10 mouse cellular contexts compared by ENCODE assay signal in the genomic region with DNA sequence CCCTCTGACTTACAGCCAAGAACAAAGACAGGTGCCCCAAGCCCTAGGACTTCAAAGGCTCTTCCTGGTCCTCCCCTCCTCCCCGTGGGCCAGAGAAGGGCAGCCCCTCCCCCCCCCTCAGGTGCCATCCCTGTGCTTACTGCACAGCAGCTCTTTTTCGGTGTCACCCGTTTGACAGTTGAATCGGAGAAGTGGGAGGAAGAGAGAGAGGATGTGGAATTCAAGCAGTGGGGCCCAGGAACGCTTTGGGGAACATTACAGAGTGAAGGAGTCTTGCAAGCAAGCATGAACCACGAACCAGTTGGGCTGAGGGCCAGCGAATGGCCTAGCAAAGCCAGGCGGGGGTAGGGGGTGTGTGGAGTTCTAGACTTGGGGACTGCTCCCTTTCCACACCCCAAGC. TPM values are rescaled to one million over a fixed set of nuclear protein-coding genes. Genes with fewer than 3 reads are reported as not detected.
A peak's percentile ranks its signal among the peaks of the same experiment; 100 is the strongest.
DNase-seq lines count a peak whose midpoint lies in the region; ATAC-seq and TF ChIP-seq lines count a peak whose summit lies in the region.
"Had no signal": no experiment of that assay in that cellular context is flagged by ENCODE, and none has a peak within 500 bp of the region (broad histone marks: within the 10 kb centered on the region; RNA-seq: fewer than 3 reads in every experiment).

No protein-coding gene starts in this region.

- 72% methylated on average over 8 of the region's 8 CpGs for WGBS in forebrain, embryonic 10.5 days
- 69% methylated on average over 8 of the region's 8 CpGs for WGBS in forebrain, embryonic 13.5 days
- whole genome bisulfite sequencing in lung, embryonic 15.5 days = 22% methylated on average over 8 of the region's 8 CpGs
- 31% methylated on average over 8 of the region's 8 CpGs for WGBS in embryonic facial prominence, embryonic 15.5 days
- WGBS in thymus, adult 2 months = 3% methylated on average over 8 of the region's 8 CpGs
- 69% methylated on average over 8 of the region's 8 CpGs for WGBS in forebrain, embryonic 12.5 days
- 59% methylated on average over 8 of the region's 8 CpGs for WGBS in neural tube, embryonic 15.5 days

- ATAC-seq in forebrain, embryonic 13.5 days = no peak
- no peak for ATAC-seq in lung, embryonic 15.5 days (ENCODE audit: borderline replicate concordance, extremely low read depth, low FRiP score, low TSS enrichment)
- no peak for ATAC-seq in embryonic facial prominence, embryonic 15.5 days (ENCODE audit: insufficient number of reproducible peaks, low FRiP score, low TSS enrichment, low read depth)
- ATAC-seq in forebrain, embryonic 12.5 days (ENCODE audit: low FRiP score) = no peak
- ATAC-seq in neural tube, embryonic 15.5 days (ENCODE audit: low FRiP score) = no peak
- ATAC-seq: hindbrain, embryonic 16.5 days had no signal

- TF ChIP-seq CTCF in thymus, adult 2 months (IDR thresholded peaks at IDR 0.05; ENCODE audit: borderline replicate concordance, control insufficient read depth, extremely low read depth, insufficient read depth, low read length, poor library complexity) = no peak

- no peak for TF ChIP-seq POLR2A in thymus, adult 2 months (IDR thresholded peaks at IDR 0.05; ENCODE audit: control insufficient read depth, extremely low read depth, insufficient read depth, low read length, poor library complexity)

- no peak overlapping the region for H3K9ac ChIP-seq in forebrain, embryonic 13.5 days
- no peak overlapping the region for H3K9ac ChIP-seq in lung, embryonic 15.5 days
- H3K9ac ChIP-seq in embryonic facial prominence, embryonic 15.5 days = no peak overlapping the region
- no peak overlapping the region for H3K9ac ChIP-seq in forebrain, embryonic 12.5 days
- no peak overlapping the region for H3K9ac ChIP-seq in neural tube, embryonic 15.5 days (replicated peaks)

- no peak for DNase-seq in forebrain, embryonic 10.5 days (ENCODE audit: extremely low spot score, low spot score)
- no peak for DNase-seq in lung, postnatal 10 days
- peak; percentile 57 for DNase-seq in thymus, adult 2 months

- H3K4me2 ChIP-seq in forebrain, embryonic 13.5 days = no peak overlapping the region
- peak overlapping the region; percentile 20; the same call in 1 of the 2 replicates for H3K4me2 ChIP-seq in lung, embryonic 15.5 days
- no peak overlapping the region for H3K4me2 ChIP-seq in embryonic facial prominence, embryonic 15.5 days (replicated peaks)
- H3K4me2 ChIP-seq in forebrain, embryonic 12.5 days = no peak overlapping the region
- no peak overlapping the region for H3K4me2 ChIP-seq in neural tube, embryonic 15.5 days

- H3K27me3 ChIP-seq in forebrain, embryonic 10.5 days (ENCODE audit: poor library complexity, severe bottlenecking) = peaks cover 26% of the 10 kb centered on the region
- H3K27me3 ChIP-seq in forebrain, embryonic 13.5 days = peaks cover 14% of the 10 kb centered on the region
- peaks cover 10% of the 10 kb centered on the region; the same call in 1 of the 2 replicates for H3K27me3 ChIP-seq in lung, embryonic 15.5 days
- peaks cover 7% of the 10 kb centered on the region for H3K27me3 ChIP-seq in embryonic facial prominence, embryonic 15.5 days
- no peaks in the 10 kb centered on the region for H3K27me3 ChIP-seq in thymus, adult 2 months (ENCODE audit: control insufficient read depth, insufficient read depth, low read length)
- peaks cover 28% of the 10 kb centered on the region for H3K27me3 ChIP-seq in forebrain, embryonic 12.5 days
- peaks cover 8% of the 10 kb centered on the region; the same call in 1 of the 2 replicates for H3K27me3 ChIP-seq in neural tube, embryonic 15.5 days (replicated peaks)

- H3K9me3 ChIP-seq in forebrain, embryonic 10.5 days = no peaks in the 10 kb centered on the region
- H3K9me3 ChIP-seq in forebrain, embryonic 13.5 days (replicated peaks) = no peaks in the 10 kb centered on the region
- H3K9me3 ChIP-seq in lung, embryonic 15.5 days = no peaks in the 10 kb centered on the region
- no peaks in the 10 kb centered on the region for H3K9me3 ChIP-seq in embryonic facial prominence, embryonic 15.5 days (replicated peaks)
- no peaks in the 10 kb centered on the region for H3K9me3 ChIP-seq in forebrain, embryonic 12.5 days
- H3K9me3 ChIP-seq in neural tube, embryonic 15.5 days (replicated peaks) = no peaks in the 10 kb centered on the region

- H3K27ac ChIP-seq in forebrain, embryonic 10.5 days = peak overlapping the region; percentile 54
- H3K27ac ChIP-seq in forebrain, embryonic 13.5 days = no peak overlapping the region
- H3K27ac ChIP-seq in lung, embryonic 15.5 days = peak overlapping the region; percentile 37
- H3K27ac ChIP-seq in embryonic facial prominence, embryonic 15.5 days (replicated peaks) = 0 out of 2 replicates have a peak overlapping the region, but pooled peaks have one; percentile 49
- H3K27ac ChIP-seq in thymus, adult 2 months (ENCODE audit: control insufficient read depth, insufficient read depth, low read length) = peak overlapping the region; percentile 92
- no peak overlapping the region for H3K27ac ChIP-seq in forebrain, embryonic 12.5 days
- no peak overlapping the region for H3K27ac ChIP-seq in neural tube, embryonic 15.5 days (replicated peaks)

- H3K36me3 ChIP-seq in forebrain, embryonic 10.5 days (replicated peaks) = no peaks in the 10 kb centered on the region
- H3K36me3 ChIP-seq in forebrain, embryonic 13.5 days (ENCODE audit: poor library complexity, severe bottlenecking) = no peaks in the 10 kb centered on the region
- H3K36me3 ChIP-seq in lung, embryonic 15.5 days = no peaks in the 10 kb centered on the region
- H3K36me3 ChIP-seq in embryonic facial prominence, embryonic 15.5 days = no peaks in the 10 kb centered on the region
- peaks cover 18% of the 10 kb centered on the region for H3K36me3 ChIP-seq in thymus, adult 2 months (ENCODE audit: control insufficient read depth, insufficient read depth, low read length)
- H3K36me3 ChIP-seq in forebrain, embryonic 12.5 days (replicated peaks) = no peaks in the 10 kb centered on the region
- no peaks in the 10 kb centered on the region for H3K36me3 ChIP-seq in neural tube, embryonic 15.5 days

- H3K4me1 ChIP-seq in forebrain, embryonic 10.5 days = peaks cover 50% of the 10 kb centered on the region
- no peaks in the 10 kb centered on the region for H3K4me1 ChIP-seq in forebrain, embryonic 13.5 days
- peaks cover 12% of the 10 kb centered on the region for H3K4me1 ChIP-seq in lung, embryonic 15.5 days
- peaks cover 55% of the 10 kb centered on the region for H3K4me1 ChIP-seq in embryonic facial prominence, embryonic 15.5 days
- H3K4me1 ChIP-seq in thymus, adult 2 months (replicated peaks; ENCODE audit: control insufficient read depth, insufficient read depth, low read length) = peaks cover 72% of the 10 kb centered on the region
- peaks cover 6% of the 10 kb centered on the region; the same call in 1 of the 2 replicates for H3K4me1 ChIP-seq in forebrain, embryonic 12.5 days
- 0 out of 2 replicates have a peak, but pooled peaks cover 3% of the 10 kb centered on the region for H3K4me1 ChIP-seq in neural tube, embryonic 15.5 days

- H3K4me3 ChIP-seq in forebrain, embryonic 10.5 days = no peak overlapping the region
- no peak overlapping the region for H3K4me3 ChIP-seq in forebrain, embryonic 13.5 days
- no peak overlapping the region for H3K4me3 ChIP-seq in lung, embryonic 15.5 days
- no peak overlapping the region for H3K4me3 ChIP-seq in embryonic facial prominence, embryonic 15.5 days (replicated peaks)
- H3K4me3 ChIP-seq in thymus, adult 2 months (ENCODE audit: control insufficient read depth, insufficient read depth, low read length) = peak overlapping the region; percentile 18
- H3K4me3 ChIP-seq in forebrain, embryonic 12.5 days (replicated peaks) = no peak overlapping the region
- H3K4me3 ChIP-seq in neural tube, embryonic 15.5 days (replicated peaks) = no peak overlapping the region

RNA-seq across cellular contexts. Expression of gene Ptpn7, which starts 0.9 kb away (rescaled TPM):
- polyA plus RNA-seq in forebrain, embryonic 10.5 days (2016; fragmentation: Nextera tagmentation; extraction: Ambion mirVana) = 1.9 and 2.3 TPM in 2 replicates
- polyA plus RNA-seq in forebrain, embryonic 13.5 days (2015; fragmentation: Nextera tagmentation; extraction: Ambion mirVana) = 0.34 and 0.53 TPM in 2 replicates
- polyA plus RNA-seq in lung, embryonic 15.5 days (2015; fragmentation: Nextera tagmentation; extraction: Ambion mirVana) = 2.9 and 5.8 TPM in 2 replicates
- 2.6 and 2.8 TPM in 2 replicates for polyA plus RNA-seq in embryonic facial prominence, embryonic 15.5 days (2015; fragmentation: Nextera tagmentation; extraction: Ambion mirVana)
- 219 and 275 TPM in 2 replicates for polyA plus RNA-seq in thymus, adult 2 months (2012; rRNA removed)
- 0.78 and 1.0 TPM in 2 replicates for polyA plus RNA-seq in forebrain, embryonic 12.5 days (2016; fragmentation: Nextera tagmentation; extraction: Ambion mirVana)
- polyA plus RNA-seq in neural tube, embryonic 15.5 days (2015; fragmentation: Nextera tagmentation; extraction: Ambion mirVana) = 0.36 and 15.5 TPM in 2 replicates

RNA-seq across cellular contexts. Expression of gene Arl8a, which starts 15.1 kb away (rescaled TPM):
- 37.6 and 39.2 TPM in 2 replicates for polyA plus RNA-seq in forebrain, embryonic 10.5 days (2016; fragmentation: Nextera tagmentation; extraction: Ambion mirVana)
- polyA plus RNA-seq in forebrain, embryonic 13.5 days (2015; fragmentation: Nextera tagmentation; extraction: Ambion mirVana) = 161 and 162 TPM in 2 replicates
- polyA plus RNA-seq in lung, embryonic 15.5 days (2015; fragmentation: Nextera tagmentation; extraction: Ambion mirVana) = 42.7 and 47.0 TPM in 2 replicates
- polyA plus RNA-seq in embryonic facial prominence, embryonic 15.5 days (2015; fragmentation: Nextera tagmentation; extraction: Ambion mirVana) = 77.8 and 85.7 TPM in 2 replicates
- polyA plus RNA-seq in thymus, adult 2 months (2012; rRNA removed) = 54.7 and 59.4 TPM in 2 replicates
- 113 and 119 TPM in 2 replicates for polyA plus RNA-seq in forebrain, embryonic 12.5 days (2016; fragmentation: Nextera tagmentation; extraction: Ambion mirVana)
- 314 and 353 TPM in 2 replicates for polyA plus RNA-seq in neural tube, embryonic 15.5 days (2015; fragmentation: Nextera tagmentation; extraction: Ambion mirVana)

RNA-seq across cellular contexts. Expression of gene Lgr6, which starts 26.5 kb away (rescaled TPM):
- 0.07 and 0.14 TPM in 2 replicates for polyA plus RNA-seq in forebrain, embryonic 10.5 days (2016; fragmentation: Nextera tagmentation; extraction: Ambion mirVana)
- polyA plus RNA-seq in forebrain, embryonic 13.5 days (2015; fragmentation: Nextera tagmentation; extraction: Ambion mirVana) = 0.15 and 0.30 TPM in 2 replicates
- 11.6 and 12.8 TPM in 2 replicates for polyA plus RNA-seq in lung, embryonic 15.5 days (2015; fragmentation: Nextera tagmentation; extraction: Ambion mirVana)
- polyA plus RNA-seq in embryonic facial prominence, embryonic 15.5 days (2015; fragmentation: Nextera tagmentation; extraction: Ambion mirVana) = 14.2 and 15.1 TPM in 2 replicates
- polyA plus RNA-seq in thymus, adult 2 months (2012; rRNA removed) = 1.3 and 1.5 TPM in 2 replicates
- polyA plus RNA-seq in forebrain, embryonic 12.5 days (2016; fragmentation: Nextera tagmentation; extraction: Ambion mirVana) = 0.36 and 0.42 TPM in 2 replicates
- polyA plus RNA-seq in neural tube, embryonic 15.5 days (2015; fragmentation: Nextera tagmentation; extraction: Ambion mirVana) = 1.6 TPM in 2 replicates
- polyA plus RNA-seq: liver, adult 2 months had no signal

RNA-seq across cellular contexts. Expression of gene Gpr37l1, which starts 35.9 kb away (rescaled TPM):
- polyA plus RNA-seq in forebrain, embryonic 10.5 days (2016; fragmentation: Nextera tagmentation; extraction: Ambion mirVana) = not detected in 2 replicates
- polyA plus RNA-seq in forebrain, embryonic 13.5 days (2015; fragmentation: Nextera tagmentation; extraction: Ambion mirVana) = not detected in 2 replicates
- 0.10 TPM in 1 of 2 replicates, not detected in the other for polyA plus RNA-seq in lung, embryonic 15.5 days (2015; fragmentation: Nextera tagmentation; extraction: Ambion mirVana)
- 0.16 TPM in 1 of 2 replicates, not detected in the other for polyA plus RNA-seq in embryonic facial prominence, embryonic 15.5 days (2015; fragmentation: Nextera tagmentation; extraction: Ambion mirVana)
- polyA plus RNA-seq in thymus, adult 2 months (2012; rRNA removed) = 0.50 and 0.77 TPM in 2 replicates
- not detected in 2 replicates for polyA plus RNA-seq in forebrain, embryonic 12.5 days (2016; fragmentation: Nextera tagmentation; extraction: Ambion mirVana)
- polyA plus RNA-seq in neural tube, embryonic 15.5 days (2015; fragmentation: Nextera tagmentation; extraction: Ambion mirVana) = 1.4 and 1.7 TPM in 2 replicates
- polyA plus RNA-seq: liver, adult 2 months had no signal

Comparison
In these comparisons a context has a peak if more than half of its experiments do, and no peak if none do; other contexts are left out.
1. H3K27ac ChIP-seq: peak in forebrain, embryonic 10.5 days (single experiment), lung, embryonic 15.5 days (single experiment), embryonic facial prominence, embryonic 15.5 days (single experiment) and thymus, adult 2 months (single experiment); none in forebrain, embryonic 13.5 days (single experiment), forebrain, embryonic 12.5 days (single experiment) and neural tube, embryonic 15.5 days (single experiment).
2. RNA of gene Ptpn7, which starts 0.9 kb away (polyA plus RNA-seq): 219 to 275 TPM in thymus, adult 2 months; 2.9 to 5.8 TPM in lung, embryonic 15.5 days, 2.6 to 2.8 TPM in embryonic facial prominence, embryonic 15.5 days, 1.9 to 2.3 TPM in forebrain, embryonic 10.5 days, 0.78 to 1.0 TPM in forebrain, embryonic 12.5 days, 0.36 to 15.5 TPM in neural tube, embryonic 15.5 days and 0.34 to 0.53 TPM in forebrain, embryonic 13.5 days; every median in the first group is over 10 times any median in the second.